Mouse (Mus musculus) lung, embryonic 14.5 days (tissue): ENCODE results near the gene 1700001C19Rik. TPM values are rescaled to one million over a fixed set of nuclear protein-coding genes. Genes with fewer than 3 reads are reported as not detected.

Experiments used
- ATAC-seq: fragments of 200-750 bp; cut with Nextera tagmentation; 2 replicates; pipeline ENCODE4 v1.8.0; 2017; ENCODE audit warnings: mild to moderate bottlenecking, moderate TSS enrichment, moderate library complexity; ENCODE audit not compliant: insufficient read depth
- DNase-seq: peaks from one replicate; pipeline ENCODE4 v3.0.0-alpha.2; 2015
- H3K27ac ChIP-seq: fragments of 300-500 bp; sonication (generic); 2 replicates; pipeline ENCODE4 v1.5.1; 2014; ENCODE audit warnings: low read depth, mild to moderate bottlenecking, moderate library complexity
- H3K27me3 ChIP-seq: fragments of 300-500 bp; sonication (generic); 2 replicates; pipeline ENCODE4 v1.6.1; 2014; ENCODE audit warnings: low read length, control low read depth; ENCODE audit not compliant: insufficient read depth
- H3K36me3 ChIP-seq: fragments of 300-500 bp; sonication (generic); 2 replicates; pipeline ENCODE4 v1.6.1; 2014; ENCODE audit warnings: control low read depth; ENCODE audit not compliant: insufficient read depth
- H3K4me1 ChIP-seq: fragments of 300-500 bp; sonication (generic); 2 replicates; pipeline ENCODE4 v1.6.1; 2014; ENCODE audit warnings: antibody characterized with exemption, control low read depth; ENCODE audit not compliant: insufficient read depth
- H3K4me2 ChIP-seq: fragments of 300-500 bp; sonication (generic); 2 replicates; pipeline ENCODE4 v1.6.1; 2014; ENCODE audit warnings: mild to moderate bottlenecking
- H3K4me3 ChIP-seq: fragments of 300-500 bp; sonication (generic); 2 replicates; pipeline ENCODE4 v1.5.1; 2014; ENCODE audit warnings: low read depth, low read length
- H3K9ac ChIP-seq: fragments of 300-500 bp; sonication (generic); 2 replicates; pipeline ENCODE4 v1.6.1; 2014
- H3K9me3 ChIP-seq: fragments of 300-500 bp; sonication (generic); 2 replicates; pipeline ENCODE4 v1.6.1; 2016; ENCODE audit warnings: low read depth, low read length, control low read depth
- CTCF ChIP-seq: IDR thresholded peaks from 2 replicates; pipeline ENCODE4 v1.5.1; 2016; ENCODE audit warnings: antibody characterized with exemption, low read depth
- WGBS: fragments of 180-500 bp; shearing (Covaris S2); extraction: QIAGEN DNeasy Blood & Tissue Kit; methylation state at CpG from one replicate; pipeline ENCODE4 v1.1.7; 2014; 5-methylcytosine and 5-hydroxymethylcytosine counted together
- polyA plus RNA-seq: library from polyadenylated mRNA; unstranded; fragments of >200 nt; fragmentation: Nextera tagmentation; extraction: Ambion mirVana; gene quantifications from 2 replicates; pipeline ENCODE4 v1.2.1, GENCODE M21; 2014

Gene 1700001C19Rik
- polyA plus RNA-seq, 1 experiment from 2014 or later, result 0.13 TPM

GRCm38 (mm10) chr17:47475181-47475580 lies 38.0 kb upstream of the 1700001C19Rik start:
- Histone ChIP-seq H3K9ac (no peak overlapping the region), H3K9me3 (no peaks in the 10 kb centered on the region), H3K4me1 (0 out of 2 replicates have a peak, but pooled peaks cover 2% of the 10 kb centered on the region), H3K27ac (no peak overlapping the region), H3K4me3 (no peak overlapping the region), H3K4me2 (no peak overlapping the region), H3K27me3 (no peaks in the 10 kb centered on the region), H3K36me3 (peaks cover 4% of the 10 kb centered on the region; the same call in 1 of the 2 replicates)
- no peak for DNase-seq
- TF ChIP-seq CTCF, result no peak
- WGBS, result 73% methylated on average over 4 of the region's 4 CpGs
- ATAC-seq, result no peak

GRCm38 (mm10) chr17:47474250-47474649 lies 37.1 kb upstream of the 1700001C19Rik start:
- DNase-seq, result no peak
- 54% methylated on average over 4 of the region's 4 CpGs for WGBS
- Histone ChIP-seq H3K4me1 (0 out of 2 replicates have a peak, but pooled peaks cover 2% of the 10 kb centered on the region), H3K27ac (no peak overlapping the region), H3K4me3 (no peak overlapping the region), H3K36me3 (peaks cover 4% of the 10 kb centered on the region; the same call in 1 of the 2 replicates), H3K9ac (no peak overlapping the region), H3K4me2 (no peak overlapping the region), H3K27me3 (no peaks in the 10 kb centered on the region), H3K9me3 (no peaks in the 10 kb centered on the region)
- TF ChIP-seq CTCF, result no peak
- ATAC-seq, result no peak

- Histone ChIP-seq H3K4me3 (no peak overlapping the region), H3K27ac (no peak overlapping the region), H3K4me2 (no peak overlapping the region), H3K27me3 (peaks cover 5% of the 10 kb centered on the region), H3K36me3 (peaks cover 4% of the 10 kb centered on the region; the same call in 1 of the 2 replicates), H3K9me3 (no peaks in the 10 kb centered on the region), H3K4me1 (0 out of 2 replicates have a peak, but pooled peaks cover 2% of the 10 kb centered on the region), H3K9ac (no peak overlapping the region)
- WGBS, result 14% methylated on average over 8 of the region's 8 CpGs
- no peak for ATAC-seq
- peak; percentile 67 for DNase-seq
- peak; percentile 88 for TF ChIP-seq CTCF
These were observed 36.3 kb upstream of the 1700001C19Rik start for GRCm38 (mm10) chr17:47473434-47473974.

- Histone ChIP-seq H3K9ac (no peak overlapping the region; the same call in 1 of the 2 replicates), H3K27me3 (peaks cover 13% of the 10 kb centered on the region), H3K27ac (peak overlapping the region; percentile 26; the same call in 1 of the 2 replicates), H3K4me1 (0 out of 2 replicates have a peak, but pooled peaks cover 2% of the 10 kb centered on the region), H3K36me3 (peaks cover 4% of the 10 kb centered on the region; the same call in 1 of the 2 replicates), H3K9me3 (no peaks in the 10 kb centered on the region), H3K4me3 (no peak overlapping the region), H3K4me2 (no peak overlapping the region)
- WGBS, result 27% methylated on average over 15 of the region's 15 CpGs
- ATAC-seq (no peak), DNase-seq (peak; percentile 33)
- no peak for TF ChIP-seq CTCF
These were observed 35.5 kb upstream of the 1700001C19Rik start for GRCm38 (mm10) chr17:47472435-47473350.

- WGBS, result 71% methylated on average over 5 of the region's 5 CpGs
- ATAC-seq, result no peak
- no peak overlapping the region for H3K4me3 ChIP-seq
- no peak overlapping the region for H3K9ac ChIP-seq
- no peak overlapping the region for H3K27ac ChIP-seq
- peak; percentile 76 for DNase-seq
- no peaks in the 10 kb centered on the region for H3K9me3 ChIP-seq
- H3K4me1 ChIP-seq, result 0 out of 2 replicates have a peak, but pooled peaks cover 2% of the 10 kb centered on the region
- H3K4me2 ChIP-seq, result no peak overlapping the region
- peaks cover 4% of the 10 kb centered on the region; the same call in 1 of the 2 replicates for H3K36me3 ChIP-seq
- H3K27me3 ChIP-seq, result peaks cover 21% of the 10 kb centered on the region
- no peak for TF ChIP-seq CTCF
These were observed 33.5 kb upstream of the 1700001C19Rik start for GRCm38 (mm10) chr17:47470686-47471085.

GRCm38 (mm10) chr17:47470121-47470520 lies 32.9 kb upstream of the 1700001C19Rik start:
- peaks cover 21% of the 10 kb centered on the region for H3K27me3 ChIP-seq
- ATAC-seq, result no peak
- H3K4me2 ChIP-seq, result no peak overlapping the region
- H3K9me3 ChIP-seq, result no peaks in the 10 kb centered on the region
- H3K4me3 ChIP-seq, result no peak overlapping the region
- peaks cover 4% of the 10 kb centered on the region; the same call in 1 of the 2 replicates for H3K36me3 ChIP-seq
- no peak for TF ChIP-seq CTCF
- H3K4me1 ChIP-seq, result 0 out of 2 replicates have a peak, but pooled peaks cover 2% of the 10 kb centered on the region
- no peak overlapping the region for H3K27ac ChIP-seq
- WGBS, result 73% methylated on average over 4 of the region's 4 CpGs
- no peak overlapping the region for H3K9ac ChIP-seq
- DNase-seq, result no peak

GRCm38 (mm10) chr17:47469642-47470041 lies 32.5 kb upstream of the 1700001C19Rik start:
- no peak overlapping the region for H3K4me3 ChIP-seq
- H3K27ac ChIP-seq, result no peak overlapping the region
- H3K9ac ChIP-seq, result no peak overlapping the region
- no peak overlapping the region for H3K4me2 ChIP-seq
- no peak for DNase-seq
- peaks cover 23% of the 10 kb centered on the region for H3K27me3 ChIP-seq
- 0 out of 2 replicates have a peak, but pooled peaks cover 2% of the 10 kb centered on the region for H3K4me1 ChIP-seq
- WGBS, result 91% methylated on average over 4 of the region's 4 CpGs
- no peak for ATAC-seq
- no peaks in the 10 kb centered on the region for H3K9me3 ChIP-seq
- no peak for TF ChIP-seq CTCF
- peaks cover 4% of the 10 kb centered on the region; the same call in 1 of the 2 replicates for H3K36me3 ChIP-seq
